Mouse (Mus musculus) hindbrain, embryonic 14.5 days (tissue): ENCODE results near the gene Plvap. TPM values are rescaled to one million over a fixed set of nuclear protein-coding genes. Genes with fewer than 3 reads are reported as not detected.

Experiments
- ATAC-seq: fragments of 200-750 bp; cut with Nextera tagmentation; 2 replicates; pipeline ENCODE4 v1.8.0; 2017; ENCODE audit warnings: moderate number of reproducible peaks, mild to moderate bottlenecking, moderate TSS enrichment, moderate library complexity; ENCODE audit not compliant: low FRiP score
- DNase-seq: peaks from one replicate; pipeline ENCODE4 v3.0.0-alpha.2; 2015; ENCODE audit warnings: low spot score
- H3K27ac ChIP-seq: fragments of 300-500 bp; sonication (generic); 2 replicates; pipeline ENCODE4 v1.5.1; 2014; ENCODE audit warnings: mild to moderate bottlenecking, moderate library complexity
- H3K27me3 ChIP-seq: fragments of 300-500 bp; sonication (generic); 2 replicates; pipeline ENCODE4 v1.6.1; 2014; ENCODE audit warnings: mild to moderate bottlenecking, low read length, mixed read lengths; ENCODE audit not compliant: control insufficient read depth, insufficient read depth
- H3K36me3 ChIP-seq: fragments of 300-500 bp; sonication (generic); replicated peaks from 2 replicates; pipeline ENCODE4 v1.6.1; 2014; ENCODE audit not compliant: control insufficient read depth, insufficient read depth
- H3K4me1 ChIP-seq: fragments of 300-500 bp; sonication (generic); replicated peaks from 2 replicates; pipeline ENCODE4 v1.6.1; 2014; ENCODE audit warnings: antibody characterized with exemption, low read length, mixed read lengths; ENCODE audit not compliant: control insufficient read depth, insufficient read depth
- H3K4me2 ChIP-seq: fragments of 300-500 bp; sonication (generic); replicated peaks from 2 replicates; pipeline ENCODE4 v1.6.1; 2014; ENCODE audit warnings: mild to moderate bottlenecking, moderate library complexity
- H3K4me3 ChIP-seq: fragments of 300-500 bp; sonication (generic); replicated peaks from 2 replicates; pipeline ENCODE4 v1.5.1; 2014; ENCODE audit warnings: mild to moderate bottlenecking, low read length
- H3K9ac ChIP-seq: fragments of 300-500 bp; sonication (generic); 2 replicates; pipeline ENCODE4 v1.6.1; 2014
- H3K9me3 ChIP-seq: fragments of 300-500 bp; sonication (generic); 2 replicates; pipeline ENCODE4 v1.6.1; 2016; ENCODE audit warnings: low read length; ENCODE audit not compliant: control insufficient read depth
- WGBS: fragments of 180-500 bp; shearing (Covaris S2); extraction: QIAGEN DNeasy Blood & Tissue Kit; methylation state at CpG from one replicate; pipeline ENCODE4 v1.1.7; 2014; 5-methylcytosine and 5-hydroxymethylcytosine counted together
- polyA plus RNA-seq: library from polyadenylated mRNA; unstranded; fragments of >200 nt; fragmentation: Nextera tagmentation; extraction: Ambion mirVana; gene quantifications from 2 replicates; pipeline ENCODE4 v1.2.1, GENCODE M21; 2014

The Plvap gene
- polyA plus RNA-seq, 1 experiment from 2014 or later, result 10.5 TPM

GRCm38 (mm10) chr8:71513018-71513754, 1.6 kb upstream of the Plvap start:
- ATAC-seq, result no peak
- 74% methylated on average over 15 of the region's 15 CpGs for WGBS

GRCm38 (mm10) chr8:71509316-71509715, 2.2 kb downstream of the Plvap start:
- 70% methylated on average over 2 of the region's 2 CpGs for WGBS
- H3K4me3 ChIP-seq, result no peak overlapping the region
- no peak overlapping the region for H3K9ac ChIP-seq
- H3K36me3 ChIP-seq, result no peaks in the 10 kb centered on the region
- peaks cover 49% of the 10 kb centered on the region for H3K27me3 ChIP-seq
- H3K9me3 ChIP-seq, result no peaks in the 10 kb centered on the region
- peaks cover 10% of the 10 kb centered on the region for H3K4me1 ChIP-seq
- no peak overlapping the region for H3K4me2 ChIP-seq
- no peak overlapping the region for H3K27ac ChIP-seq
- DNase-seq (no peak), ATAC-seq (no peak)

More at GRCm38 (mm10) chr8:71513018-71513754, 1.6 kb upstream of the Plvap start:
- Histone ChIP-seq H3K4me1 (0 out of 2 replicates have a peak, but pooled peaks cover under 1% of the 10 kb centered on the region), H3K9me3 (no peaks in the 10 kb centered on the region), H3K27ac (no peak overlapping the region), H3K36me3 (no peaks in the 10 kb centered on the region), H3K4me3 (no peak overlapping the region), H3K27me3 (peaks cover 17% of the 10 kb centered on the region), H3K9ac (no peak overlapping the region), H3K4me2 (no peak overlapping the region)
- DNase-seq, result no peak

- WGBS, result under 1% methylated on average over 61 of the region's 61 CpGs
These were observed 3.9 kb downstream of the Plvap start for GRCm38 (mm10) chr8:71507589-71508104.

GRCm38 (mm10) chr8:71505979-71506378, 5.6 kb downstream of the Plvap start:
- peaks cover 47% of the 10 kb centered on the region for H3K27me3 ChIP-seq
- no peak overlapping the region for H3K9ac ChIP-seq
- no peak for DNase-seq
- H3K27ac ChIP-seq, result no peak overlapping the region
- no peaks in the 10 kb centered on the region for H3K36me3 ChIP-seq
- 80% methylated on average over 4 of the region's 4 CpGs for WGBS
- H3K9me3 ChIP-seq, result no peaks in the 10 kb centered on the region
- H3K4me2 ChIP-seq, result no peak overlapping the region
- ATAC-seq, result no peak
- no peak overlapping the region for H3K4me3 ChIP-seq
- H3K4me1 ChIP-seq, result peaks cover 10% of the 10 kb centered on the region

More at GRCm38 (mm10) chr8:71507589-71508104, 3.9 kb downstream of the Plvap start:
- Histone ChIP-seq H3K4me1 (peaks cover 10% of the 10 kb centered on the region), H3K27me3 (peaks cover 49% of the 10 kb centered on the region), H3K9ac (peak overlapping the region; percentile 54), H3K27ac (no peak overlapping the region), H3K9me3 (no peaks in the 10 kb centered on the region), H3K4me3 (peak overlapping the region; percentile 37), H3K36me3 (no peaks in the 10 kb centered on the region), H3K4me2 (peak overlapping the region; percentile 68)
- DNase-seq, result peak; percentile 89
- peak; percentile 82 for ATAC-seq

GRCm38 (mm10) chr8:71505326-71505725, 6.2 kb downstream of the Plvap start:
- H3K27me3 ChIP-seq, result peaks cover 47% of the 10 kb centered on the region
- 92% methylated on average over 4 of the region's 4 CpGs for WGBS
- no peaks in the 10 kb centered on the region for H3K9me3 ChIP-seq
- H3K27ac ChIP-seq, result no peak overlapping the region
- H3K4me1 ChIP-seq, result peaks cover 10% of the 10 kb centered on the region
- no peak for DNase-seq
- no peak overlapping the region for H3K4me2 ChIP-seq
- no peak overlapping the region for H3K4me3 ChIP-seq
- no peak for ATAC-seq
- H3K9ac ChIP-seq, result no peak overlapping the region
- no peaks in the 10 kb centered on the region for H3K36me3 ChIP-seq

- Histone ChIP-seq H3K4me2 (no peak overlapping the region), H3K36me3 (no peaks in the 10 kb centered on the region), H3K9me3 (no peaks in the 10 kb centered on the region), H3K27ac (no peak overlapping the region), H3K9ac (no peak overlapping the region), H3K4me1 (peaks cover 10% of the 10 kb centered on the region), H3K4me3 (no peak overlapping the region), H3K27me3 (peaks cover 42% of the 10 kb centered on the region)
- DNase-seq (no peak), ATAC-seq (no peak)
- 92% methylated on average over 4 of the region's 4 CpGs for WGBS
These were observed 7.2 kb downstream of the Plvap start for GRCm38 (mm10) chr8:71504349-71504748.

- Histone ChIP-seq H3K4me2 (no peak overlapping the region), H3K4me1 (no peaks in the 10 kb centered on the region), H3K9ac (no peak overlapping the region), H3K27me3 (no peaks in the 10 kb centered on the region), H3K9me3 (no peaks in the 10 kb centered on the region), H3K27ac (no peak overlapping the region), H3K4me3 (no peak overlapping the region), H3K36me3 (peaks cover 4% of the 10 kb centered on the region; the same call in 1 of the 2 replicates)
- DNase-seq, result no peak
- ATAC-seq, result no peak
- WGBS, result 44% methylated on average over 15 of the region's 16 CpGs
These were observed 12.5 kb downstream of the Plvap start for GRCm38 (mm10) chr8:71498816-71499690.

- no peak overlapping the region for H3K27ac ChIP-seq
- 27% methylated on average over 15 of the region's 15 CpGs for WGBS
- no peak overlapping the region for H3K9ac ChIP-seq
- H3K4me2 ChIP-seq, result no peak overlapping the region
- no peak for ATAC-seq
- no peaks in the 10 kb centered on the region for H3K4me1 ChIP-seq
- no peaks in the 10 kb centered on the region for H3K9me3 ChIP-seq
- H3K27me3 ChIP-seq, result no peaks in the 10 kb centered on the region
- H3K36me3 ChIP-seq, result peaks cover 13% of the 10 kb centered on the region; the same call in 1 of the 2 replicates
- no peak overlapping the region for H3K4me3 ChIP-seq
- DNase-seq, result no peak
These were observed 13.6 kb downstream of the Plvap start for GRCm38 (mm10) chr8:71497881-71498501.
